Mouse (Mus musculus): ENCODE measurements around the gene Fam240b. TPM values are rescaled to one million over a fixed set of nuclear protein-coding genes. Genes with fewer than 3 reads are reported as not detected.

Fam240b gene
- total RNA-seq, 2 experiments from 2014 or later, result not detected

GRCm38 (mm10) chr13:64437801-64438200 is 59.8 kb downstream of the Fam240b start:
- no peak for DNase-seq (ENCODE audit: extremely low spot score in 1 of 2, low spot score in 2 of 2)
- Histone ChIP-seq H3K4me3 (no peak overlapping the region), H3K27ac (no peak overlapping the region)
- no peak for TF ChIP-seq CTCF (IDR thresholded peaks at IDR 0.05)
- intact Hi-C loops (cut with DNase I), result loop anchor here (10.0 kb wide), 1 partner anchor 263 kb away; no protein-coding TSS in a partner anchor

DNA sequence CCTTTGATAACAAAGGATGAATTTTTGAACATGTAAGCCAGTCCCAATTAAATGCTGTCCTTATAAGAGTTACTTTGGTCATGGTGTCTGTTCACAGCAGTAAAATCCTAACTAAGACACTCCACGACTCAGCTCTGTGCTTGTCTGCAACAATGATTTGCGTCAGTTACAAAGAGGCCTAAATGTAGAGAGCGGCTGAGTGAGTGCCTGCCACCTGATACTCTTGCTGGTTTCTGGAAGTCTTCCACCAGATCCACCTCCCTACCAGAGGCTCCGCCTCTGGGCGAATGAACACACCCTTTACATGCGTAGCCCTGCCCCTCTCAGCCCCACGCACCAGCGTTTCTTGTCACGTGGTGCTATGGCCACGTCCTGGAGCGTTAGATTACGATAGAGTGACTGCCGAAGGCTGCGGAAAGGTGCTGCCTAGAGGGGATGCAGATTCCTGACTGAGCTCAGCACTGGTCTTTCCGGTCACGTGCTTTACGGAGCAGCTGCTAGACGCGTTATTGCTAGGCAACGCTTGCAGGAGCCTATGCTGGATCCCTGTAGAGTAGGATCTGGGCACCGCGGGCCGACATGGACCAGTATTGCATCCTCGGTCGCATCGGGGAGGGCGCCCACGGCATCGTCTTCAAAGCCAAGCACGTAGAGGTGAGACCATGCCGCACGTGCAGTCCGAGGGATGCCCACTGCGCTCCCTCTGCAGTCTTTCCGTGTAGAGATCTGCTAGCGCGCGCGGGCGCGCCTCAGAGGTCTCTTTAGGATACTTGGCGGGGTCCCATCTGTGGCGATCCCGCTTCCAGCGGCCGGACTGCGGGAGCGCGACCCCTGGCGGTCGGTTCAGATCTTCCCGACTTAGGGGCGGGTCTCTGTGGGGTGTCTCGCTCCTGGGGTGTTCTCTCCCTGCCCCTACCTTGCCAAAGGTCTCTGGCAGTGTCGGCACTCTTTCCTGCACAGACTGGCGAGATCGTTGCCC is 65.3 kb downstream of the Fam240b start, which contains the start of gene Cdk20:
Gene Cdk20, plus strand, starts transcription at position 298 of the 979 bp plus-strand sequence.
- Histone ChIP-seq H3K27ac (peak within 1 kb of the TSS; percentile 88), H3K4me3 (peak within 1 kb of the TSS; percentile 53)
- peak; percentile 89 to 91 for DNase-seq (ENCODE audit: extremely low spot score in 1 of 2, low spot score in 2 of 2)
- peak; percentile 74 for TF ChIP-seq CTCF (IDR thresholded peaks at IDR 0.05)
- intact Hi-C loops (cut with DNase I), result loop anchor here (1.0 to 10.0 kb wide), 4 partner anchors 62 to 810 kb away; partner anchors contain the start of gene Ctsl

Other genes with a start within 250 kb of the Fam240b start
- 10 to 100 TPM; 15.3 to 19.0 TPM for gene Cdc14b, start 222.5 kb downstream of the Fam240b start, total RNA-seq (2021)
- gene Aaed1, start 185.1 kb downstream of the Fam240b start, total RNA-seq (2021), result 10 to 100 TPM; 19.0 to 20.8 TPM
- 100 to 1,000 TPM; 120 to 129 TPM for gene Ctsl, start 126.9 kb downstream of the Fam240b start, total RNA-seq (2021)
- gene Cdk20, start 65.5 kb downstream of the Fam240b start, total RNA-seq (2021), result 10 to 100 TPM in 1 of 2 experiments, 1 to 10 TPM in 1; 10.0 to 10.8 TPM